Mouse (Mus musculus): ENCODE measurements around the gene Ttc12.

DNA sequence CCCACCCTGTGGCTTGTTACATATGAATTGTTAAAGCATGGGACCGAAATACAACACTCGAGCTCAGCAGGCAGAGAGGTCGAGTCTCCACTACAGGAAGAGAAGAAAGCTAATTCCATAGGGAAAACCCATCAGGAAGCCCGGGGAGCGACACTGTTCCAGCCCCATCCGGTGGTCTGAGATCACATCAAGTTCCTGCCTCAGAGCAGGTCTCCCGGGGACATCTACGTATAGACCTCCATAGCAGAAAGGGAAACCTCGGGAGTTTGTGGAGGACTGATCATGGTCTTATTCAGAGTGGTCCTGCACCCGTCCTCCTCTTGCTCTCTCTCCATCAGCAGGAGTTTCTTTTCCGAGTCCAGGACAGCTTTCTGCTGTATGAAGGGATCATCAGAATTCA, 13.9 kb downstream of the Ttc12 start:
- TF ChIP-seq GATA1 (IDR thresholded peaks at IDR 0.05; ENCODE audit: borderline replicate concordance, low read length) (no peak), FLI1 (IDR thresholded peaks at IDR 0.05; ENCODE audit: low read length) (no peak)
